Mouse (Mus musculus) forebrain, postnatal 0 days (tissue): ENCODE results near the gene Afdn. TPM values are rescaled to one million over a fixed set of nuclear protein-coding genes. Genes with fewer than 3 reads are reported as not detected.

Experiments used
- ATAC-seq: fragments of 200-750 bp; cut with Nextera tagmentation; 2 replicates; pipeline ENCODE4 v1.8.0; 2017; ENCODE audit warnings: mild to moderate bottlenecking, moderate library complexity
- DNase-seq: peaks from one replicate; pipeline ENCODE4 v3.0.0-alpha.2; 2015
- H3K27ac ChIP-seq: fragments of 300-500 bp; sonication (generic); 2 replicates; pipeline ENCODE4 v1.5.1; 2014; ENCODE audit warnings: low read depth, mild to moderate bottlenecking, antibody characterized with exemption, low read length, moderate library complexity, mixed read lengths
- H3K27me3 ChIP-seq: fragments of 300-500 bp; sonication (generic); 2 replicates; pipeline ENCODE4 v1.6.1; 2014; ENCODE audit warnings: mild to moderate bottlenecking, low read length, mixed read lengths; ENCODE audit not compliant: insufficient read depth
- H3K36me3 ChIP-seq: fragments of 300-500 bp; sonication (generic); 2 replicates; pipeline ENCODE4 v1.6.1; 2014; ENCODE audit warnings: mild to moderate bottlenecking, moderate library complexity; ENCODE audit not compliant: insufficient read depth
- H3K4me1 ChIP-seq: fragments of 300-500 bp; sonication (generic); 2 replicates; pipeline ENCODE4 v1.6.1; 2014; ENCODE audit warnings: antibody characterized with exemption; ENCODE audit not compliant: insufficient read depth
- H3K4me2 ChIP-seq: fragments of 300-500 bp; sonication (generic); 2 replicates; pipeline ENCODE4 v1.6.1; 2014; ENCODE audit warnings: low read depth, mild to moderate bottlenecking, moderate library complexity
- H3K4me3 ChIP-seq: fragments of 300-500 bp; sonication (generic); 2 replicates; pipeline ENCODE4 v1.5.1; 2014; ENCODE audit warnings: low read depth, low read length, mixed read lengths
- H3K9ac ChIP-seq: fragments of 300-500 bp; sonication (generic); 2 replicates; pipeline ENCODE4 v1.6.1; 2014; ENCODE audit warnings: mild to moderate bottlenecking
- H3K9me3 ChIP-seq: fragments of 300-500 bp; sonication (generic); 2 replicates; pipeline ENCODE4 v1.6.1; 2016; ENCODE audit warnings: low read length
- CTCF ChIP-seq: sonication (generic); IDR thresholded peaks from 2 replicates; pipeline ENCODE4 v1.5.1; 2016; ENCODE audit warnings: antibody characterized with exemption, control low read depth, low read depth
- WGBS: fragments of 180-500 bp; shearing (Covaris S2); extraction: QIAGEN DNeasy Blood & Tissue Kit; methylation state at CpG from one replicate; pipeline ENCODE4 v1.1.7; 2014; 5-methylcytosine and 5-hydroxymethylcytosine counted together
- polyA plus RNA-seq: library from polyadenylated mRNA; unstranded; fragments of >200 nt; fragmentation: Nextera tagmentation; extraction: Ambion mirVana; gene quantifications from 2 replicates; pipeline ENCODE4 v1.2.1, GENCODE M21; 2015
- total RNA-seq: library from RNA; depleted of rRNA; stranded (reverse); fragments of >200 nt; gene quantifications from 2 replicates; pipeline ENCODE4 v1.2.3, GENCODE M21; 2014; rRNA removed

Gene Afdn
- 141 and 146 TPM in 2 replicates for total RNA-seq
- 92.5 and 129 TPM in 2 replicates for polyA plus RNA-seq

DNA sequence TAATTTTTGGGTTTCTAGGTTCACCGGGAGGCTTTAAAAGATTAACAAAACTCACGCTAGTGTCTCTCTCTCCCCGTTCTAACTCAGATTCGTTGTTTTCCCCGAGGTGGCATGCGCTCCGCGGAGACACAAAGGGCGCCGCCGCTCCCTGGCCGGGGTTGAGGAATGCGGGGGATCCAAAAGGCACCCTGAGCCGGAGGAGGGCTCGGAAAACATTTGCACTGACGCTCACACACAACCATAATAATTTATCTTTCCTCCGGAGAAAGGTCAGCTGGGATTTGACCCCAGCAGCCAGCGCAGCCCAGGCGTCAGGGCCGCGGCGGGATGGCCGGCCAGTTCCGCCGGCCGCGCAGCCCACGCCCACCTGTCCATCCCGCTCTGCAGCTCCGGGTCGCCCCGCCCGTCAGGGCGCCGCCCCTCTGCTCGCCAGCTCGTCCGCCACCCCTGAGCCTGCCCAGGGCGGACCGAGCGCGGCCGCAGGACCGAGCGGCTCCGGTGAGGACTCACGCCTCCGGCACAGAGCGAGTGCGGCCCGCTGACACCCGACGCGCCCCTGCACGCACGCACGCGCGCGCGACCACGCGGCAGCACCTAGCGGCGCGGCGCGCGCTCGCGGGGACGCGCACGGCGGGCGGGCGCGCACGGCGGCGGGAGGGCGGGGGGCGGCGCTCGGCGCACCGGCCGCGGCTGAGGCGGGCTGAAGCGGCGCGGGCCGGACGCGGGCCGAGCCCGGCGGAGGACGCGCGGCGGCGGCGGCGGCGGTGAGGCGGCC is at the start of gene Afdn:
Gene Afdn (plus strand): TSS at position 687 of the 775 bp plus-strand sequence.
- H3K4me3 ChIP-seq, result peak within 1 kb of the TSS; percentile 98
- ATAC-seq, result peak; percentile 82
- DNase-seq, result peak; percentile 93
- TF ChIP-seq CTCF, result no peak
- peak within 1 kb of the TSS; percentile 78 for H3K4me2 ChIP-seq
- WGBS, result 2% methylated on average over 67 of the region's 108 CpGs
- H3K27me3 ChIP-seq, result no peaks in the 10 kb centered on the region
- H3K9me3 ChIP-seq, result no peaks in the 10 kb centered on the region
- no peaks in the 10 kb centered on the region for H3K36me3 ChIP-seq
- H3K9ac ChIP-seq, result peak within 1 kb of the TSS; percentile 100
- H3K4me1 ChIP-seq, result peaks cover 12% of the 10 kb centered on the region; the same call in 1 of the 2 replicates
- peak within 1 kb of the TSS; percentile 99 for H3K27ac ChIP-seq

DNA sequence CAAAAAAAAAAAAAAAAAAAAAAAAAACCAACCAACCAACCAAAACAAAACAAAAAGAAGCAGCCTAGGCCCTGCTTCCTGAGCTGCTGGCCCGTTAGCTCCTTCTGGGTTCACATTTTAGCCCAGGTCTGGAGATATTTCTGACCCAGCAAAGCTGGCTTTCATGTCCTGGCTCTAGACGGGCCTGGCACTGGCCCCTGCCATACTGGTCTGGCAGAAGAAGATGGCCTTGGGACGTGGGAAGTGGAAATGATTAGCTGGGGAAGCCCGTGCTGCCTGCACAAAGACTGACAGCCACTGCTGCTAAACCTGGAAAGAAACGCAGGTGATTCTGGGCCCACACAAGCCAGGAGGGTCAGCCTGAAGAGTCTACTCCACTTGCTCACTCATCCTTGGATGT is 49.2 kb upstream of the Afdn start:
- ATAC-seq (no peak), DNase-seq (no peak)
- Histone ChIP-seq H3K36me3 (no peaks in the 10 kb centered on the region), H3K9me3 (no peaks in the 10 kb centered on the region), H3K9ac (no peak overlapping the region), H3K4me1 (no peaks in the 10 kb centered on the region), H3K4me2 (no peak overlapping the region), H3K27me3 (no peaks in the 10 kb centered on the region), H3K27ac (no peak overlapping the region), H3K4me3 (no peak overlapping the region)
- TF ChIP-seq CTCF, result no peak
- WGBS, result 74% methylated on average over 5 of the region's 5 CpGs

DNA sequence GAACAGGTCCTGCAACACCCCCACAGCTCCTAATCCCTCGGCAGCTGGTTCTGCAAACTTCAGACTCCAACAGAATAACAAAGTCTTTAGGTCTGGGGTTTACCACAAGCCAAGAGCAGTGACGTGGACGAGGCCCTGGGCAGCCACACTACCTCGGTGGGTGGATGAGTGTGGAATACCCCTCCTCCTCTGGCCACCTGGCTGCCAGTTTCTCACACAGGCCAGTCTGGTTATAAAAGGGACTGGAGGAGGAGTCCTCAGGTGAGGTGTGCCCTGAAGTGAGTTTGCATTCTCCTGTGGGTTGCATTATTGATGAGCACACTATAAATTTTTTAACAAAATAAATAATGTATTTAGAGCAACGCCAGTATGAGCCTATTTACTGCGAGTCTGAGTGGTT is 48.2 kb upstream of the Afdn start:
- Histone ChIP-seq H3K27ac (no peak overlapping the region), H3K9me3 (no peaks in the 10 kb centered on the region), H3K4me1 (no peaks in the 10 kb centered on the region), H3K4me2 (no peak overlapping the region), H3K4me3 (no peak overlapping the region), H3K27me3 (no peaks in the 10 kb centered on the region), H3K36me3 (no peaks in the 10 kb centered on the region), H3K9ac (no peak overlapping the region)
- ATAC-seq (no peak), DNase-seq (no peak)
- 82% methylated on average over 6 of the region's 6 CpGs for WGBS
- TF ChIP-seq CTCF, result no peak

DNA sequence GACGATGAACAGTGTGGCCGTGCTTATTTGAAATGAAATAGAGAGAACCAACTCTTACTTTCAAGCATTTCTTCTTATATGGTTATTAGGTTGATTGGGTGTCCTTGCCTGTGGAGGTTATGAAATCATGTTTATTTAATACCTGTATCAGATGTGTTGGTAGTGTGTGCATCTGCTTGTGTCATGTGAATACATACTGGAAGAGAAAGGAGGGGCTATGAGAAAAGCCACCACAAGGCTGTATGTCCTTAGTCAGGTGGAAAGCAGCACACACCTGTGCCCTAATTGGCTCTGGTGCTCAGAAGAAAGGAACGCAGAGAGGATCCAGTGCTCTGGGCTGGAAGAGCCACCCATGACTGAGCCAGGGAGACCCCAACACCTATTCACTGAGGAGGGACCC is 47.8 kb upstream of the Afdn start:
- ATAC-seq, result no peak
- Histone ChIP-seq H3K27ac (no peak overlapping the region), H3K36me3 (no peaks in the 10 kb centered on the region), H3K27me3 (no peaks in the 10 kb centered on the region), H3K4me2 (no peak overlapping the region), H3K4me3 (no peak overlapping the region), H3K9ac (no peak overlapping the region), H3K4me1 (no peaks in the 10 kb centered on the region), H3K9me3 (no peaks in the 10 kb centered on the region)
- 93% methylated on average over 3 of the region's 3 CpGs for WGBS
- no peak for TF ChIP-seq CTCF
- DNase-seq, result no peak

DNA sequence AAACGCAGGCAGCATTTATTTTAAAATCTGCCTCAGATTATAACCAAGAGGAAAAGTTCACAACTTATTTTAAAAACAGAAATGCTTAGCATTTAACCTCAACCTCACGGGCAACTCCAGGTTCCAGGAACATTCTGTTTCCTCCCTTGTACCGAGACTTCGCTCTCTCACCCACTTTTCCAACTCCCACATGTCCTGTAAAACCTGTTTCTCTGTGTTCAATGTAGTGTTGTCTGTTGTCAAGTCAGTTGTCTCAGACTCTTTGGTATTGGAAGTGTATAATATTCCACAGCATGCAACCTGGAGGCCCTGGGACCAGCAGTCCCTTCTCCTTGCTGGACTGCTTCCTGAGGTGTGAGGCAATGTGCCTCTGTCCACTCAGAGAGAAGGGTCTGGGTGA is 46.2 kb upstream of the Afdn start:
- ATAC-seq (no peak), DNase-seq (no peak)
- Histone ChIP-seq H3K9ac (no peak overlapping the region), H3K4me2 (no peak overlapping the region), H3K9me3 (no peaks in the 10 kb centered on the region), H3K27ac (no peak overlapping the region), H3K4me3 (no peak overlapping the region), H3K4me1 (no peaks in the 10 kb centered on the region), H3K36me3 (no peaks in the 10 kb centered on the region), H3K27me3 (no peaks in the 10 kb centered on the region)
- over 99% methylated on average over 4 of the region's 4 CpGs for WGBS
- TF ChIP-seq CTCF, result no peak

DNA sequence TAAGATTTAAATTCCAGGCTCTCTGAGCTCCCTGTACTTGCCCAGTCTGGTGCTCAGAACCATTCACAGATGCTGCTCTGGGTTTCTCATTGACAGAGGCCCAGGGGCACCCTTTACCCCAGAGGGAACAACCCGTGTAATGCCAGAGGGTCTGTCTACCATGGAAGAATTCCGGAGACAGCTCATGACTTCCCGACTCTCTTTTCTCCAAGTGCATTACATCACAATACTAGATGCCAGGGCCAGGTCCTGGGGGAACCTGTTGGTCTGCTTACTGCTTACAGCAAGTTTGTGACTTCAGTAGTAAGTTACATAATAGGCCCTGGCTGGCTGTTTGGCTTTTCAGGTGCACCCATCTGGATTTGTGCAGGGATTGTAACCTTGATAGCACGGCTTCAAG is 45.7 kb upstream of the Afdn start:
- no peaks in the 10 kb centered on the region for H3K36me3 ChIP-seq
- DNase-seq (no peak), ATAC-seq (no peak)
- no peak overlapping the region for H3K4me3 ChIP-seq
- WGBS, result 76% methylated on average over 4 of the region's 4 CpGs
- H3K9me3 ChIP-seq, result no peaks in the 10 kb centered on the region
- no peaks in the 10 kb centered on the region for H3K4me1 ChIP-seq
- TF ChIP-seq CTCF, result no peak
- no peak overlapping the region for H3K27ac ChIP-seq
- H3K4me2 ChIP-seq, result no peak overlapping the region
- no peak overlapping the region for H3K9ac ChIP-seq
- no peaks in the 10 kb centered on the region for H3K27me3 ChIP-seq

DNA sequence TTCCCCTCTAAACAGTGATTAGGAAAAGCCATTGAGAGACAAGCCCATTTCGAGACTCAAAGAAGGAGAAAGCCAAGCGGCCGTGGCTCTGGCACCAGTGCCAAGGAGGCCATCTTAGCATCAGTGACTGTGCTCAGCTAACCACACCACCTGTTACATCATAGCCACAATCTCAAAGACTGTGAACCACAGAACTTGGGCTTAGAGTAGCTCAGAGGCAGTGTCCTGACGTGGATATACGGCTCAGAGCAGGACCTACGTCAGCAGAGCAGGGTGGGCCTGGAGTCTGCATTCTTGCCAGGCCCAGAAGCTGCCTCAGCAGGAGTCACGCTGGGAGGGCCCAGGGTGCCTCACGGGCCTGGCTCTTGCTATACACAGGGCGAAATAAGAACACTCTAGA is 44.8 kb upstream of the Afdn start:
- no peak for DNase-seq
- Histone ChIP-seq H3K4me2 (no peak overlapping the region), H3K4me1 (no peaks in the 10 kb centered on the region), H3K27me3 (no peaks in the 10 kb centered on the region), H3K27ac (no peak overlapping the region), H3K9ac (no peak overlapping the region), H3K9me3 (no peaks in the 10 kb centered on the region), H3K36me3 (no peaks in the 10 kb centered on the region), H3K4me3 (no peak overlapping the region)
- TF ChIP-seq CTCF, result no peak
- ATAC-seq, result no peak
- WGBS, result 77% methylated on average over 9 of the region's 9 CpGs
